Mouse (Mus musculus) telencephalon, adult 2 months (tissue): ENCODE measurements around the gene Myg1.

Experiments
- DNase-seq: peaks from one replicate; pipeline ENCODE4 v3.0.0-alpha.2; 2011; ENCODE audit warnings: low read depth, low spot score

Myg1 gene

DNA sequence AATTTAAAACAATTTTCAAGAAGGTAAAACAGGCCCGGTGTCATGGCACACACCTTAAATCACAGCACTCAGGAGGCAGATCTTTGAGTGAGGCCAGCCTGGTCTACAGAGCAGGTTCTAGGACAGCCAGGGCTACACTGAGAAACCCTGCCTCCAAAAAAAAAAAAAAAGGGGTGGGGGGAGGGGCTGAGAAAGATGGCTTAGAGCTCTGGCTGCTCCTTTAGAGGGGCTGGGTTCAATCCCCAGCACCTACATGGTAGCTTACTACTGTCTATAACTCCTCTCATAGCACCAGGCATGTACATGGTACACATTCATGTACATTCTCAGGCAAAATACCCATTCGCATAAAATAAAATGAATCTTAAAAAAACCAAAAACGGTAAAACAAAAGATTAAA is 13.0 kb downstream of the Myg1 start:
- DNase-seq = no peak

DNA sequence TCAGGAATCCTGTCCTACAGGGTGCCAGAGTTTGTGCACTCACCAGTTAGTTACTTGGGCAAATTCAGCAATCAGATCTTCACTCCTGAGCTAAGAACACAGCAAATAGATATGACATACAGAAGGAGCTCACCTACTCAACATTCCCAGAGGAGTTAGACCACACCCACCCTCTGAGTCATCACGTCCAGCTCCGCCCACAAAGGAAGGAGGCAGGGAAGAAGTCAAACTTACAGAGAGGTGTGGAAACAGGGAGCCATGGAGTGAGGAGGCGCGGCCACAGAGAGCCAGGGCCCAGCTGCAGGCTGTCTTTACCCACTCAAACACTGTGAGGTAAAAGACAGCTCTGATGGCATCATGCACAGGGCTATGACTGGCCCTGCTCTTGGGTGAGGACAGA is 14.9 kb downstream of the Myg1 start:
- no peak for DNase-seq

GRCm38 (mm10) chr15:102350138-102350941 is 18.8 kb downstream of the Myg1 start, which contains the start of gene Aaas:
Gene Aaas (minus strand): TSS chr15:102350771.
- peak; percentile 96 for DNase-seq

DNA sequence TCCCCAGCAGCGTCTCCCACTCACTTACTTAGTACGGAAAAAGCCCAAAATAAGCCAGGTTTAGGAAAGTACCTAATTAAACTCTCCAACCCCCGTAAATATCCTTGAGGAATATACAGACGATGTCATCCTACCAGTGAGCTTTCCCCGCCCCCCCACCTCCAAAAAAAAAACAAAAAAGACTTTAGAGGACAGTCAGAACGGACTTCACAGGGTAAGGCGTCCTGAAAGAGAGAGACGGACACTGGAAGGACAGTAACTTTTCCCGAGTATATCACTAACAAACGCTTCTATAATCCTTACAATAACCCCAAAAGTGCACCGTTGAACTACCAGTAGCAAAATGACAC is 19.4 kb downstream of the Myg1 start:
- DNase-seq = no peak

GRCm38 (mm10) chr15:102352177-102352576 is 20.7 kb downstream of the Myg1 start:
- no peak for DNase-seq

DNA sequence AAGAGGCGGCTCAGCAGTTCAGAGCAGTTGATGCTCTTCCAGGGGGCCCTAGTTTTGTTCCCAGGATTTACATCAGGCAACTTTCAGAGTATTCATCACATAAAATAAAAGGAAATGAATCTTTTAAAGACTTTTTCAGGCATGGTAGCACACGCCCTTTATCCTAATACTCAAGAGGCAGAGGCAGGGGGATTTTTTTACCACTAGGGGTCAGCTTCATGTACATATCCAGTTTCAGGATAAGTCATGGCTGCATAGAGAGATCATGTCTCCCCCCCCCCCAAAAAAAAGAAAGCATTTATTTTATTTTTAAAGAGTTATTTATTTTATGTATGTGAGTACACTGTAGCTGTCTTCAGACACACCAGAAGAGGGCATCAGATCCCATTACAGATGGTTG is 22.5 kb downstream of the Myg1 start:
- DNase-seq = no peak

- no peak for DNase-seq
These were observed 23.8 kb downstream of the Myg1 start for GRCm38 (mm10) chr15:102355134-102355870.

DNA sequence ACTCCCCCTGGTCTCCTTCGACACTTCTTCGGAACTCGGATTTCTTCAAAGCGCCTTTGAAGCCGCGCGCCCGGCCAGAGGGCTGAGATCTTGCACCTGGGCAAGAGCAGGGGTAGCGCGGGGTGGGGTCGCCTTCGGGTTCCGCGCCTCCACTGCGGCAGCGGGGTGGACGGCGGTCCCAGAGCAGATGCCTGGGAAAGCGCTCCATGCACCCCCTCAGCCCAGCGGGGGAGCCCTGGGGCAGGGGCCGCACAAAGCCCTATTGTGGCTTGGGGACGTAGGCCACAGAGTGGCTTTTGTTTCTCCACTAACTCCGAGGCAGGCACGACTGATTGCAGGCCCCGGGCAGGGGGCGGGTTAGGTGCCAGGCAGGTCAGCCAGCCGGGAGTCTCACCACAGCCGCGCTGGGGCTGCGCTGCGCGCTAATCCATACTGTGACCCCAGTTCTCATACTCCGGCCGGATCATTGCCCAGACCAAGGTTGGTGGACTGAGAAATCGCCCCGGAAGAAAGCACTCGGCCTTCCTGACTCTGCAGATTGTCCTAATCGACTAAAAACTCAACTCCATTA is 24.4 kb downstream of the Myg1 start:
- peak; percentile 47 for DNase-seq

GRCm38 (mm10) chr15:102356501-102357325 is 25.2 kb downstream of the Myg1 start:
- DNase-seq = no peak

DNA sequence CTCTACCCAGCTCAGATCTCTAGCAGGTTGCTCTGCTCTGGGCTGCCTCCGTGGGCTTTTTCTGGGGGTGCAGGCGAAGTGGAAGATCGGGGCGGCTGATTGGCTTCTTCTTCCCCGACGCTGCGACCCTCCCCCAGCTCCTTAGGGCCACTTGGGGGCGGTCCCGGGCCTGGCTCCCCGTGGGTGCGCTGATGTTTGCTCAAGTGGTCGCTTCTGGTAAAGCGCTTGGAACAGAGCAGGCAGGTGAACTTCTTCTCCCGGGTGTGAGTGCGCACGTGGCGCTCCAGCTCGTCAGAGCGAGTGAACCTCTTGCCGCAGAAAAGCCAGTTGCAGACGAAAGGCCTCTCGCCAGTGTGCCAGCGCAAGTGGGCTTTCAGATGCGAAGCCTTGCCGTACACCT is 26.6 kb downstream of the Myg1 start:
- DNase-seq = no peak

- no peak for DNase-seq
These were observed 27.3 kb downstream of the Myg1 start for GRCm38 (mm10) chr15:102358834-102359233.

DNA sequence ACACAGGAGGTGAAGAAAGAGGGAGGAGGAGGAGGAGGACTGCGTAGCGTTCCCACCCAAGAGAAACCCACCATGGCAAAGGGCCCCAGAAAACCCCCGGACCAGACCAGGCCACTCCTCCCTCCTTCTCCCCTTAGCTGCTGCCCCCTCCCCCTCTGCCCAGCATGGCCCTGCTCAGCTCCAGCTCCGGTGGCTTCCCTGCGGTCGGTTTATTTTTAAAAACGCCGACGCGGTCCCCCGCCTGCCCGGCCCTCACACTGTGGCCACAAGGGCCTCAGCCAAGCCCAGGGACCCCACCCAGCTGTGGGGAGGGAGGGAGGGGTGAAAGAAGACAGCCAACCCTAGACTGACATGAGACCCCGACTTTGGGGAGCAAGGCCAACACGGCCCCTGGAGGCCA is 31.1 kb downstream of the Myg1 start:
- DNase-seq = no peak

DNA sequence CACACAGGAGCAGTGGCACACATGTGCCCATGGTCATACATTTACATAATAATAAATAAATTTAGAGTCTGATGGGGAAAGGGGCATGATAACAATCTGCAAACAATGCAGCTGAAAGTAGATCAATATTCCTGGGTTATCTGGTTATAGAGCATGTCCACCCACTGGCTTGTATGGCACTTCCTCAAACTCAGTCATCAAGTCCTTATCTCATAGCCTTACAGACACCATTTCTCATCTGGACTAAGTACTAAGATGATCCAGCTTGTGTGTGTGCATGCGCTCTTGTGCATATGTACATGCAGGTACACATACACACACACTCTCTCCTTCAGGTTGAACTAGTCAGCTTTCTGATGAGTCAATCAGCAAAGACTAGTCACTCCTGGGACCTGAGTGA is 33.2 kb downstream of the Myg1 start:
- DNase-seq = no peak

DNA sequence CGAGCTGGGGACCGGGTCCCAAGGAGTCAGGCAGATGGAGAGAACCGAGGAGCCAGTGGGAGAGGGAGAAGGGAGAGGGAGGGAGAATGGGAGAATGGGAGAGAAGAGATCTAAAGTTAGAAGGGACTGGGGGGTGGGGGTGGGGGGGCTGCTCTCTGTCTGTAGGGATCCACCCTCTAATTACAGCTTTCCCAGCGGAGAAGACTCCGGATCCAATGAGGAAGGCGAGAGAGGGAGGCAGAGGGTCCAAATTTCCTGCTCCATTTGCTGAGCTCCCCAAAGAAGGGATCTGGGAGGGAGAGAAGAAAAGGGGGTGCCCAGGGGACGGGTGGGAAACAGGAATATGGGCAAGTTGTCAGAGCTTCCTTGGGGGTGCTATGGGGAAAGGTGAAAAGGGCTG is 34.7 kb downstream of the Myg1 start:
- DNase-seq = no peak

- DNase-seq = no peak
These were observed 35.3 kb downstream of the Myg1 start, which contains the start of gene Sp7 for GRCm38 (mm10) chr15:102366733-102367344. Gene Sp7 (minus strand): TSS chr15:102367182.

GRCm38 (mm10) chr15:102369972-102370371 is 38.5 kb downstream of the Myg1 start:
- no peak for DNase-seq

DNA sequence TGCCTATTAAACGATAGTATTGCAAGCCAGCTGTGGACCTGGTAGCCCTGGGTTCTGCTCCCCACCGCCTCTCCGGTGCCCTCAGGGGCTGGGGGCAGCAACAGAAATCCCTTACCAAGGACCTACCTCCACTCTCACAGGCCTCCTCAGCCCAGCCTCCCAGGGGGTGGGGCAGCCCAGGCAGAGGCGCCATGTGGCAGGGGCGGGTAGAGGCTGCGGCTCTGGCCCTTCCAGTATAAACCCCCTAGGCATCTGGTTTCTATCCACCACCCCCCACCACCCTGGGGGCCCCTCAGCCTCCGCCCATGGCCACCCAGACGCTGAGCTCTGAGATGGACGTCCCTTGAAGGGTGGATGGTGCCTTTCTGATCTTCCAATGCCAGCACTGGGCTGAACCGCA is 39.2 kb downstream of the Myg1 start:
- no peak for DNase-seq

- DNase-seq = no peak
These were observed 45.1 kb downstream of the Myg1 start for GRCm38 (mm10) chr15:102376453-102377162.

DNA sequence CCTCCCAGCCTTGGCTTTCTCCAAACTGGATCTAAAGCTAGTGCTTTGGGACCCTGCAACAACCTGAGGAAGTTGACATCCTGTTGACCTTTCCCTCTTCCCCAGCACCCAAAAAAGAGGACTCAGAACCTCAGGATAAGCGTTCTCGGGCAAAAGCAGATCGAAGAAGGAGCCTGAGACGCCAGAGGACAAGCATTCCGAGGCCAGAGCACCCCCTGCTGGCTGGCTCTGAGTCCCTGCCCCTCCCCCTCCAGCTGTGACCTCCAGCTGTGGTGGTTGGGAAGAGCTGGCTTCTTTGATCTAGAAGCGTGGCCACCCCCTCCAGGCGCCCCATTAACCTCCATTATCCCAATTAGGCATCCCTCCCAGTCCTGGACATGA is 45.6 kb downstream of the Myg1 start:
- DNase-seq = no peak

DNA sequence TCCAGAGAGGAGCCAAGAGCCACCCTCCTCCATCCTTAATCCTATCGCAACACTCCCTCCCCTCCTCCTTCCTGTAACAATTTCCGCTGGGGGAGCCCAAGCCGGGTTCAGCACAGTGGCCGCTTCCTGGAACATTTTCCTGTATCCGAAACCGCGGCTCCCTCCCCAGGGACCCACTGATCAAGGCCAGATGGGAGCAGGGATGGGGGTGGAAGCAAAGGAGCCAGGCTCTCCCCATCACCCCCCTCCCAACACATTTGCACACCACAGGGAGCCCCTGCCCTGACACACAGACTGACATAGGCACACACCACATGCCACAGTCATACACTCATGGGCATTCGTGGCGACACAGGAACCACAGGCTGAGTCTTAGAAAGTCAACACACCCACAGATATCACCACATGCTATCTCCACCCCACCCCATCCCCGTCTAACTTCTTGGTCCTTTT is 46.3 kb downstream of the Myg1 start:
- DNase-seq = no peak

DNA sequence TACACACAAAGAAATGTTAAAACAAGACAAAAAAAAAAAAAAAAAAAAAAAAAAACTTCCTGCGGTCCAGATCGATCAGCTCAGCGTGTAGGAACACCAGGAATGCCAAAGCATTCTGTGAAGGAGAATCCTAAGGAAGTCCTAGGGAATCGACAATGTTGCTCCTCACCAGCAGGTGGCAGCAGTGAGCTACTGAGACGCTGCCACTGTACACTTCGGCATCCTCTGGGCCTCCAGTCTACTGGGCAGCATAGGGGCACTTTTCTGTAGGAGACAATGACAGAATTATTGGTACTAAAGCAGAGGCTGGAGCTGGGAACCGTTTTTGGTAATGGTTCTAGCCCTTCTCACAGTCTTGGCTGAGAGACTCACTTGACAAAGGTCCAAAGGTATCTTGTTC is 50.1 kb downstream of the Myg1 start:
- no peak for DNase-seq
